Mouse (Mus musculus) neural tube, embryonic 13.5 days (tissue): ENCODE measurements around the gene Mtmr2. TPM values are rescaled to one million over a fixed set of nuclear protein-coding genes. Genes with fewer than 3 reads are reported as not detected.

Experiments
- ATAC-seq: fragments of 200-750 bp; cut with Nextera tagmentation; 2 replicates; pipeline ENCODE4 v1.8.0; 2017; ENCODE audit warnings: low read depth, mild to moderate bottlenecking, moderate TSS enrichment, moderate library complexity
- H3K27ac ChIP-seq: fragments of 300-500 bp; sonication (generic); replicated peaks from 2 replicates; pipeline ENCODE4 v1.5.1; 2015; ENCODE audit warnings: moderate library complexity, mild to moderate bottlenecking, inconsistent platforms
- H3K27me3 ChIP-seq: fragments of 300-500 bp; sonication (generic); 2 replicates; pipeline ENCODE4 v1.6.1; 2015; ENCODE audit warnings: mild to moderate bottlenecking, inconsistent platforms
- H3K36me3 ChIP-seq: fragments of 300-500 bp; sonication (generic); 2 replicates; pipeline ENCODE4 v1.6.1; 2015; ENCODE audit warnings: mild to moderate bottlenecking, inconsistent platforms
- H3K4me1 ChIP-seq: fragments of 300-500 bp; sonication (generic); replicated peaks from 2 replicates; pipeline ENCODE4 v1.6.1; 2015; ENCODE audit warnings: inconsistent platforms
- H3K4me2 ChIP-seq: fragments of 300-500 bp; sonication (generic); 2 replicates; pipeline ENCODE4 v1.6.1; 2015; ENCODE audit warnings: inconsistent platforms, mild to moderate bottlenecking, moderate library complexity
- H3K4me3 ChIP-seq: fragments of 300-500 bp; sonication (generic); 2 replicates; pipeline ENCODE4 v1.5.1; 2015; ENCODE audit warnings: mild to moderate bottlenecking, inconsistent platforms
- H3K9ac ChIP-seq: fragments of 300-500 bp; sonication (generic); 2 replicates; pipeline ENCODE4 v1.6.1; 2015; ENCODE audit warnings: moderate library complexity, mild to moderate bottlenecking, inconsistent platforms
- H3K9me3 ChIP-seq: fragments of 300-500 bp; sonication (generic); 2 replicates; pipeline ENCODE4 v1.6.1; 2016; ENCODE audit warnings: inconsistent platforms
- WGBS: fragments of 180-500 bp; shearing (Covaris S2); methylation state at CpG from one replicate; pipeline ENCODE4 v1.1.7; 2015; 5-methylcytosine and 5-hydroxymethylcytosine counted together
- polyA plus RNA-seq: library from polyadenylated mRNA; unstranded; fragments of >200 nt; fragmentation: Nextera tagmentation; extraction: Ambion mirVana; gene quantifications from 2 replicates; pipeline ENCODE4 v1.2.1, GENCODE M21; 2015

Mtmr2 gene
- polyA plus RNA-seq, 1 experiment from 2014 or later: 56.5 TPM

DNA sequence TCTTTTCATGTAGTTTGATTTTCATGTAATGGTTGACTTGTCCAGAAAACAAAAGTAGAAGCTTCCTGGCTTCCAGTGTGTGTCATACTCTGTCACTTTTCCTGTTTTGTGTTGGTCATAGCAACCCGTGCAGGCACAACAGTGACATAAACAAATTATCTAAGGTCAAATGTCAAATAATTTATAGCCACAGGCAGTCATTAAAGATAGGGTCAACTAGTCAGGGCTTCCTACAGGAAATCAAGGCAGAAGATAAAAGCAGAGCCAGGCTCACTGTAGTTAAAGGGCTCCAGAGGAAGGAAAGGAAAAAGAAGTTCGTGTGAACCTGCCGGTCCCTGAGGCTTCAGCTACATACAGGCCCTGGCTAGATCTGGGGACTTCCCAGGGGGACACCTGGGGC lies 105.7 kb downstream of the Mtmr2 start:
- Histone ChIP-seq H3K4me2 (no peak overlapping the region), H3K9ac (no peak overlapping the region), H3K36me3 (no peaks in the 10 kb centered on the region), H3K9me3 (no peaks in the 10 kb centered on the region), H3K4me3 (no peak overlapping the region), H3K4me1 (no peaks in the 10 kb centered on the region), H3K27me3 (no peaks in the 10 kb centered on the region), H3K27ac (no peak overlapping the region)
- ATAC-seq: no peak
- 66% methylated on average over 3 of the region's 3 CpGs for WGBS

Other genes with a start within 250 kb of the Mtmr2 start
- gene Cep57, start 78.7 kb downstream of the Mtmr2 start, polyA plus RNA-seq: 39.3 and 45.2 TPM in 2 replicates
- 19.6 and 25.3 TPM in 2 replicates for gene Fam76b, start 79.3 kb downstream of the Mtmr2 start, polyA plus RNA-seq